Mouse (Mus musculus): Measurements from ENCODE around the gene 1110051M20Rik. TPM values are rescaled to one million over a fixed set of nuclear protein-coding genes. Genes with fewer than 3 reads are reported as not detected.
A peak's percentile ranks its signal among the peaks of the same experiment; 100 is the strongest.
"Not testable (repeated sequence)": the region's sequence is repeated elsewhere in the genome, so short reads cannot be mapped to it uniquely, and the experiment has no call there.

The 1110051M20Rik gene
- total RNA-seq, 4 experiments from 2014 or later: 17.8 to 35.6 (median 28.3) TPM

DNA sequence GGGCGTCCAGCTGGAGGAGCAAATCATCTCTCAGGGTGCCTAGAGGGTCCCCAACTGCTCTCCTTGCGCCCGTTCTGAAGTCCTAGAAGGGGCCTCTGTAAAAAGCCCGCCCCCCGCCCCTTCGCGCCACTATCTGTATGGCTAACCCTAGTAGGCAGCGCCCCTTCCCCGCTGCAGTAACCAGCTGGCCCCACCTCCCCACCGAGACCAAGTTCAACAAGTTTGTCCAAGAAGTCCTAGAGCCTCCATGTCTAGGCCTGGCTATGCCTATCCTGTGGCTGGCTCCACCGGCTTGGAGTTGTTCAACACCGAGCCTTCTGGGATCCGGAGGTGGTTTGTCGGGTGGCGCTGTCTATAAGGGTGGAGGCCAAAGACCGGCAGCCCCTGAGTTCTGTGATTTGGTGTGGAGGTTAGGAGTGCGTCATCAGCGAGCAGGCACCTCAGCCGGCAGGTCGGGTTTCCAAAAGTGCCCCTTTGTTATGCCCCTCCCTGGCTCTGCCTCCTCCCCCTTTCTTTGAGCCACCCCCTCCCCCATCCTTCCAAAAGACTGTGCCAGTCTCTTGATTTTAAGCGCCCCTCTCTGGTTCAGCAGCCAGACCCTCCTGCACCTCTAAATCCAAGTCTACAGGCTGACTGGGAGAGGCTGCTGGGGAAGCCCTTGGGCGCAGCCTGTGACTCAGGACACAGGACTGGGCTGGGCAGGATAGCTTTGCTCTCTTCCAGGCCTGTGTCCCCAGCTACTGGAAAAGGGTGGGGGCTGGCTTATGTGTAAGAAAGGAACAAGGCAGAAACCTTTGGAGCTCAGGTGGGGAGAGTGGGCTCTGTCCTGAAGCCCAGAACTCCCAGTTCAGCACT is 187.2 kb downstream of the 1110051M20Rik start:
- no peak for DNase-seq

- peak; percentile 57 for DNase-seq
Observed at GRCm38 (mm10) chr2:91256256-91257125, 188.0 kb downstream of the 1110051M20Rik start.

DNA sequence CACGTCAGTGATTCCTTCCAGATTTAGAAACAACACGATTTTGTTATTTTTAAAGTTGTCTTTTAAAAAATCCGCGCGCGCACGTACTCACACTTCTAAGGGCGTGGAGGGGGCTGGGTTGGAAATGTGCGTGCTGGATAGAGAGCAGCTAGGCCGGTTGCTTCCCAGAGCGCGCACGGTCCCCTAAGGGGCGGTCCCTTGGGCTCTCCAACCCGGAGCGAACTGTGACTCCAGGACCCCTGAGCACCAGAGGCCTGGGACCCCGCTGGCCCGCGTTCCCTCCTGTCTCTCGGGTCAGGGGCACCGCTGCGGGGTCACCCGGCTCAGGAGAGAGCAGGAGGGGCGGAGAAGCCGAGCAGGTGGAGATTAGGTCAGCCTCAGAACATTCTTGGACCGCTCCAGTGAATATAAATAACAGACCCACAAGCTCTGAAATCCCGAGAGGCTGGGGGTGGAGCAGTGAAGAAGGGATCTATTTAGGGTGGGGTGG is 188.8 kb downstream of the 1110051M20Rik start, which contains the start of gene Pacsin3:
Gene Pacsin3 (plus strand): TSS at position 294 of the 490 bp plus-strand sequence.
- DNase-seq: no peak

DNA sequence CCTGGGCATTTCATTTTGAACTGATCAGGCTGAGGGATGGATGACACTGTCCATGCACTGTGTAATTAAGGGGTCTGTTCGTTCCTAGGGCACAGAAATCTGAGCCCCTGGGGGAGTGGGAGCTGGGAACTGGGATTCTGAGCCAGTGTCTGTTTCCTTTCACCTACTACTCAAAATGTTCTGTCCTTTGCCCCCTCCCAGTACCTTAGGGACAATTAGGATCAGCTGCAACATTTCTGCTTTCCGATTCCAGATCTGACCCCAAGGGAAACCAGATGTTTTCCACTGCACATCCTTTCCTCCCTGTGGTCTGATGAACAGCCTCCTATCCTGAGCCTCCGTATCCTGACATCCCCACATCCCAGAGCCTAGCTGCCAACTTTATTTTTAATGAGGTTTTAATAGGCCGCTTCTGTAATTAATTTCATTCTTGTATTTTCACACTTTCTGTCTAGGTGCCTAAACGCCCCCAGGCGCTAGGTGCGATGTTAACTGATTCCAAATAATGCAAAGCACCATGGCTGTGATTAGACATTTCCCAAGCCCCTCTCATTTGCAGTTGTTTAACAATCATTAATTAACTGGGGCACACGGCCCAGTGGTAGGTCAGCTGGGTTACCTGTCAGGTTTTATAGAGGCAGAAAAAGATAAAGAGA is 189.7 kb downstream of the 1110051M20Rik start:
- DNase-seq: no peak

DNA sequence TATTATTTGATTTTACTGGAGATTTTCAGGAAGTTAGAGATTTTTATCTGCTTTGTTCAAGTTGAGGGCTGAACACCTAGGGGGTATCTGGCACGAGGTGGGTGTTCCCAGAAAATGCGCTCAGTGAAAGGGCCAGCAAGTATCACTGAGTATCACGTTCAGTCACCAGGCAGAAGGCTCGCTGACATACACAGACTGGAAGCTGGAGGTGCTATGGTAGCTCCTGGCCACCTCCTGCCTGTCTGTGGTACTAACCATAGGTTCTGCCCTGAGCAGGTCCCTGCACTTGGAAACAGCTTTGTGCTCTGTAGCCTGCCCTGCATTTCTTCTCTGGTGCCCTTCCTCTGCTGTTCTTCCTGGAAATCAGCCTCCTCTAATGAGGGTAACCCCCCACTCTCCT is 192.0 kb downstream of the 1110051M20Rik start:
- no peak for DNase-seq

DNA sequence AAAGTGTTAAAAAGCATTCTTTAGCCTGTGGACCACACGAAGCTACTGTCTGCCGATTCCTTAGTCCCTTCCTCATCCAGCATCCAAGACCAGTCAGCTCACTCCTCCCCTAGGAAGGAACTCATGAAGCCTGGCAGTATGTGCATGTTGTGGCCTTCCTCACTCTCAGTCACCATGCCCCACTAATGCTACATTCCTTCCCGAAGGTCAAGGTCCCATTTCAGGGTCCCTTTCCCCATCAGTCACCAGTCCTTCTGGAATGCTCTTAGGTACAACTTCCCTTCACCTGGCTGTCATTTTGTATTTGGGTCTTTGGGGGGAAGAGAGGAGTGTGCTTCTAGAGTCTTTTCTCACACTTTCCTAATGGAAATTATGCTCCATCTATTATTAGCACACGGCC is 192.5 kb downstream of the 1110051M20Rik start:
- DNase-seq: no peak

- no peak for DNase-seq
Observed at GRCm38 (mm10) chr2:91248366-91248765, 196.1 kb downstream of the 1110051M20Rik start.

- DNase-seq: no peak
Observed at GRCm38 (mm10) chr2:91244557-91245228, 199.8 kb downstream of the 1110051M20Rik start.

- no peak for DNase-seq
Observed at GRCm38 (mm10) chr2:91243416-91243815, 201.1 kb downstream of the 1110051M20Rik start.

DNA sequence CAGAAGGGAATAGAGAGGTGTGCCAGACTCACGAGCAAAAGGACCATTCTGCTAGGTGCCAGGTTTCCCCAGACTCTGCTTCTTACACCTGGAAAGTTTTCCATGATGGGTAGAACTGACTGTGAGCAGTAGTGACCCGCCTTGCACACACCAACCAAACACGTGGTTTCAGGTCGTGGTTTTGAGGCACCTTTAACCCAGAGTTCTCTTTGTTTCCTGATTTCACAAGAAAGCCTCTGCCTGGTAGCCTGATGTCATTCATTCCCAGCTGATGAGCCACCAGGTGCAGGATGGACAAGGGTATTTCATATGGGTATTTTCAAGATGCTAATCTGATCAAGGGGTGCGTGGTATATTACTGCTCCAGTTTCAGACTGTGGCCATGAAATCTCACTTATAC is 202.0 kb downstream of the 1110051M20Rik start:
- DNase-seq: no peak

DNA sequence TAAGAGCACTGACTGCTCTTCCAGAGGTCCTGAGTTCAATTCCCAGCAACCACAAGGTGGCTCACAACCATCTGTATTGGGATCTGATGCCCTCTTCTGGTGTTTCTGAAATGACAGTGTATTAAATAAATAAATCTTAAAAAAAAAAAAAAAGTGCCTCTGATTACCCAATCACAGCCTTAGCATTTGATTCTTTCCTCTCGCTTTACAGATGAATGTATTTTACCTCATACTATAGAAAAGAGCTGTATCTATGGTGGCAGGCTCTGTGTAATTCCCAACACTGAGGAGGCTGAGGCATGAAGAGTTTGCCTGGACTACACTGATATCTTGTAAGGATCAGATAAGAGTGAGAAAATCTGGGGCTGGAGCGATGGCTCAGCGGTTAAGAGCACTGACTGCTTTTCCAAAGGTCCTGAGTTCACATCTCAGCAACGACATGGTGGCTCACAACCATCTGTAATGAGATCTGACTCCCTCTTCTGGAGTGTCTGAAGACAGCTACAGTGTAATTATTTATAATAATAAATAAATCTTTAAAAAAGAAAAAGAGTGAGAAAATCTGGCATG is 206.9 kb downstream of the 1110051M20Rik start:
- not testable (repeated sequence) for DNase-seq

- peak; percentile 89 for DNase-seq
Observed at GRCm38 (mm10) chr2:91236601-91237510, 207.6 kb downstream of the 1110051M20Rik start, which contains the start of gene Ddb2. Gene Ddb2 (minus strand): TSS chr2:91236982.

DNA sequence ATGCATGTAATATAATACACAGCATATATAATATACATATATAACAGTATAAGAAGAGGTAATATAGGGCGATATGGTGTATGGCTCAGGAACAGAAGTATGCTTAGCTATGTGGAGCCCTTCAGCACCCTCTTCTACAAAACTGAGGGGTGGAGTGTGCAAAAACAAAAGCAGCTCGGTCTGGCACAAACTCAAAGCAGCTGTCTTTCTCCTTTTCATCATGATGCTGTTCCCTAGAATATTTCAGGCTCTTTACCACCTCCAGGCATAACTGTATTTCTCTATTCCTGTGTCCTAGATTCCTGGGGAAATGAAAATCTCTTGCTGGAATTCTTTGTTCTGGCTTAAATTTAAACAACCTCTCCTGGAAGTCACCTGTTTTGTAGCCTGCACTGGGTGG is 214.8 kb downstream of the 1110051M20Rik start:
- no peak for DNase-seq

Small RNA genes lying within 50 kb of the gene (microRNA-seq; reads per million reads assigned to microRNA genes)
- 0 reads per million in 2 experiments for gene Gm22071

Other genes with a start within 250 kb of the 1110051M20Rik start
- gene Nr1h3, start 241.9 kb downstream of the 1110051M20Rik start, total RNA-seq (2022): 10 to 100 TPM; 21.1 to 32.1 (median 25.4) TPM
- 10 to 100 TPM; 44.7 to 74.7 (median 57.5) TPM for gene Acp2, start 241.8 kb downstream of the 1110051M20Rik start, total RNA-seq (2022)
- gene Ddb2, start 207.7 kb downstream of the 1110051M20Rik start, total RNA-seq (2022): 10 to 100 TPM in 3 of 4 experiments, 1 to 10 TPM in 1; 8.4 to 22.9 (median 17.1) TPM
- 100 to 1,000 TPM in 2 of 4 experiments, 10 to 100 TPM in 2; 68.6 to 220 (median 125) TPM for gene Pacsin3, start 188.8 kb downstream of the 1110051M20Rik start, total RNA-seq (2022)
- 100 to 1,000 TPM in 3 of 4 experiments, 10 to 100 TPM in 1; 99.8 to 126 (median 112) TPM for gene Arfgap2, start 179.7 kb downstream of the 1110051M20Rik start, total RNA-seq (2022)
- gene Lrp4, start 12.8 kb upstream of the 1110051M20Rik start, total RNA-seq (2022): 10 to 100 TPM in 2 of 4 experiments, 1 to 10 TPM in 2; 6.3 to 11.2 (median 9.5) TPM
- gene Ckap5, start 82.1 kb upstream of the 1110051M20Rik start, total RNA-seq (2022): 10 to 100 TPM; 38.7 to 58.2 (median 51.2) TPM
- under 1 TPM in 3 of 4 experiments, not detected in 1; 0.18 to 0.51 (median 0.46) TPM for gene F2, start 191.7 kb upstream of the 1110051M20Rik start, total RNA-seq (2022)
- gene Zfp408, start 205.1 kb upstream of the 1110051M20Rik start, total RNA-seq (2022): 10 to 100 TPM; 10.2 to 22.4 (median 15.1) TPM
- gene Arhgap1, start 205.2 kb upstream of the 1110051M20Rik start, total RNA-seq (2022): 10 to 100 TPM; 64.3 to 82.4 (median 73.8) TPM